Mouse (Mus musculus) MEL (cell line): ENCODE measurements around the gene Arhgap21. TPM values are rescaled to one million over a fixed set of nuclear protein-coding genes. Genes with fewer than 3 reads are reported as not detected.

ENCODE experiments used
- DNase-seq: peaks from one replicate; pipeline ENCODE4 v3.0.0; 2011; ENCODE audit warnings: low read depth, low spot score
- H3K27ac ChIP-seq: 2 replicates; pipeline ENCODE4 v1.5.1; 2012; ENCODE audit warnings: low read depth, mild to moderate bottlenecking, control low read depth, low read length, moderate library complexity; ENCODE audit not compliant: control insufficient read depth
- H3K27me3 ChIP-seq, 2 experiments: fragments of 150-350 bp in 1 of 2; sonication (generic) in 1 of 2; 2 replicates each; pipeline ENCODE4 v1.6.1; 2012; ENCODE audit warnings: low read length in 2 of 2, mild to moderate bottlenecking in 2 of 2, improper control_type of control experiment in 1 of 2, moderate library complexity in 1 of 2; ENCODE audit not compliant: insufficient read depth in 2 of 2, control insufficient read depth in 1 of 2
- H3K36me3 ChIP-seq, 2 experiments: 2 replicates each; pipeline ENCODE4 v1.6.1; 2012 to 2014; ENCODE audit warnings: low read length in 2 of 2, improper control_type of control experiment in 1 of 2, inconsistent platforms in 1 of 2, mild to moderate bottlenecking in 1 of 2; ENCODE audit not compliant: insufficient read depth in 2 of 2, control insufficient read depth in 1 of 2
- H3K4me1 ChIP-seq, 2 experiments: fragments of 150-350 bp in 1 of 2; sonication (generic) in 1 of 2; 2 replicates each; pipeline ENCODE4 v1.6.1; 2012; ENCODE audit warnings: low read length in 2 of 2, improper control_type of control experiment in 1 of 2, mild to moderate bottlenecking in 1 of 2; ENCODE audit not compliant: insufficient read depth in 2 of 2, control insufficient read depth in 1 of 2
- H3K4me3 ChIP-seq, 2 experiments: fragments of 150-350 bp in 1 of 2; sonication (generic) in 1 of 2; 2 replicates each; pipeline ENCODE4 v1.5.1; 2012; ENCODE audit warnings: low read depth in 2 of 2, low read length in 2 of 2, mild to moderate bottlenecking in 2 of 2, moderate library complexity in 2 of 2, control low read depth in 1 of 2, improper control_type of control experiment in 1 of 2; ENCODE audit not compliant: control insufficient read depth in 1 of 2, insufficient read depth in 1 of 2
- H3K79me2 ChIP-seq: 2 replicates; pipeline ENCODE4 v1.6.1; 2012; ENCODE audit warnings: mild to moderate bottlenecking, low read length, moderate library complexity; ENCODE audit not compliant: control insufficient read depth, poor library complexity, insufficient read depth
- H3K9ac ChIP-seq: 2 replicates; pipeline ENCODE4 v1.6.1; 2012; ENCODE audit warnings: low read depth, mild to moderate bottlenecking, control low read depth, low read length, moderate library complexity; ENCODE audit not compliant: control insufficient read depth, poor library complexity, severe bottlenecking
- H3K9me3 ChIP-seq: fragments of 150-350 bp; sonication (generic); replicated peaks from 2 replicates; pipeline ENCODE4 v1.6.1; 2012; ENCODE audit warnings: mild to moderate bottlenecking, low read length, improper control_type of control experiment, moderate library complexity; ENCODE audit not compliant: insufficient read depth
- CHD1 ChIP-seq: IDR thresholded peaks from 2 replicates; pipeline ENCODE4 v1.6.1; 2012; ENCODE audit warnings: low read depth, mild to moderate bottlenecking, inconsistent platforms, low read length, improper control_type of control experiment
- CTCF ChIP-seq, 3 experiments: IDR thresholded peaks in 2 of 3; conservative IDR thresholded peaks in 1 of 3; 2 replicates each; pipeline ENCODE4 v1.5.1; 2011 to 2012; ENCODE audit warnings: low read length in 3 of 3, low read depth in 2 of 3, mild to moderate bottlenecking in 2 of 3, improper control_type of control experiment in 1 of 3, inconsistent platforms in 1 of 3, mixed read lengths in 1 of 3, moderate library complexity in 1 of 3; ENCODE audit not compliant: control insufficient read depth in 1 of 3, insufficient read depth in 1 of 3, poor library complexity in 1 of 3, severe bottlenecking in 1 of 3
- E2F4 ChIP-seq: IDR thresholded peaks from 2 replicates; pipeline ENCODE4 v1.6.1; 2011; ENCODE audit warnings: low read depth, low read length, improper control_type of control experiment, borderline replicate concordance
- ELF1 ChIP-seq: IDR thresholded peaks from 2 replicates; pipeline ENCODE4 v1.6.1; 2014; ENCODE audit warnings: low read depth, mild to moderate bottlenecking, inconsistent platforms, low read length, improper control_type of control experiment, moderate library complexity
- EP300 ChIP-seq, 2 experiments: IDR thresholded peaks; 2 replicates each; pipeline ENCODE4 v1.6.1; 2011; ENCODE audit warnings: improper control_type of control experiment in 2 of 2, low read length in 2 of 2, low read depth in 1 of 2, mild to moderate bottlenecking in 1 of 2
- GATA1 ChIP-seq: IDR thresholded peaks from 2 replicates; pipeline ENCODE4 v1.6.1; 2011; ENCODE audit warnings: low read depth, low read length, improper control_type of control experiment
- JUND ChIP-seq: IDR thresholded peaks from 2 replicates; pipeline ENCODE4 v1.6.1; 2011; ENCODE audit warnings: low read depth, mild to moderate bottlenecking, improper control_type of control experiment, low read length
- MAFK ChIP-seq: IDR thresholded peaks from 2 replicates; pipeline ENCODE4 v1.6.1; 2011; ENCODE audit warnings: low read depth, mild to moderate bottlenecking, low read length, improper control_type of control experiment, borderline replicate concordance
- MAZ ChIP-seq: IDR thresholded peaks from 2 replicates; pipeline ENCODE4 v1.6.1; 2012; ENCODE audit warnings: low read depth, mild to moderate bottlenecking, inconsistent platforms, low read length, improper control_type of control experiment
- MEF2A ChIP-seq: IDR thresholded peaks from 2 replicates; pipeline ENCODE4 v1.6.1; 2014; ENCODE audit warnings: low read depth, mild to moderate bottlenecking, inconsistent platforms, low read length, improper control_type of control experiment; ENCODE audit not compliant: poor library complexity, insufficient replicate concordance, severe bottlenecking; ENCODE audit errors: extremely low read depth
- MYB ChIP-seq: IDR thresholded peaks from 2 replicates; pipeline ENCODE4 v1.6.1; 2011; ENCODE audit warnings: mild to moderate bottlenecking, low read depth, low read length, improper control_type of control experiment
- MYC ChIP-seq: IDR thresholded peaks from 2 replicates; pipeline ENCODE4 v1.6.1; 2011; ENCODE audit warnings: low read depth, mild to moderate bottlenecking, low read length, improper control_type of control experiment, moderate library complexity
- NRF1 ChIP-seq: IDR thresholded peaks from 2 replicates; pipeline ENCODE4 v1.6.1; 2014; ENCODE audit warnings: low read depth, mild to moderate bottlenecking, inconsistent platforms, low read length, improper control_type of control experiment, moderate library complexity; ENCODE audit not compliant: poor library complexity, insufficient read depth, severe bottlenecking
- POLR2A ChIP-seq, 2 experiments: IDR thresholded peaks; 2 replicates each; pipeline ENCODE4 v1.6.1; 2011 to 2012; ENCODE audit warnings: low read length in 2 of 2, mild to moderate bottlenecking in 2 of 2, control low read depth in 1 of 2, improper control_type of control experiment in 1 of 2, low read depth in 1 of 2, moderate library complexity in 1 of 2; ENCODE audit not compliant: control insufficient read depth in 1 of 2, insufficient read depth in 1 of 2, poor library complexity in 1 of 2
- POLR2AphosphoS2 ChIP-seq: IDR thresholded peaks from 2 replicates; pipeline ENCODE4 v1.6.1; 2011; ENCODE audit warnings: low read length, improper control_type of control experiment
- RAD21 ChIP-seq: IDR thresholded peaks from 2 replicates; pipeline ENCODE4 v1.6.1; 2011; ENCODE audit warnings: mild to moderate bottlenecking, low read depth, low read length, improper control_type of control experiment
- SMC3 ChIP-seq: IDR thresholded peaks from 2 replicates; pipeline ENCODE4 v1.6.1; 2011; ENCODE audit warnings: low read depth, low read length, improper control_type of control experiment
- TBP ChIP-seq: IDR thresholded peaks from 2 replicates; pipeline ENCODE4 v1.8.0; 2011; ENCODE audit warnings: low read depth, low read length, improper control_type of control experiment
- UBTF ChIP-seq: IDR thresholded peaks from 2 replicates; pipeline ENCODE4 v1.6.1; 2012; ENCODE audit warnings: low read depth, mild to moderate bottlenecking, inconsistent platforms, low read length, improper control_type of control experiment, moderate library complexity, borderline replicate concordance; ENCODE audit not compliant: insufficient read depth
- USF1 ChIP-seq: IDR thresholded peaks from 2 replicates; pipeline ENCODE4 v1.6.1; 2014; ENCODE audit warnings: low read depth, mild to moderate bottlenecking, inconsistent platforms, low read length, improper control_type of control experiment, moderate library complexity
- ZMIZ1 ChIP-seq: IDR thresholded peaks from 2 replicates; pipeline ENCODE4 v1.6.1; 2012; ENCODE audit warnings: low read depth, mild to moderate bottlenecking, inconsistent platforms, low read length, improper control_type of control experiment, moderate library complexity
- polyA plus RNA-seq, 2 experiments: library from polyadenylated mRNA; stranded (reverse) in 1 of 2; unstranded in 1 of 2; fragments of >175 nt in 1 of 2; fragments of >200 nt in 1 of 2; gene quantifications; 2 replicates each; pipeline versions ENCODE4 v1.2.1 to v1.2.4; 2012; ENCODE audit warnings: low replicate concordance in 2 of 2, low read depth in 1 of 2; ENCODE audit not compliant: insufficient read length in 2 of 2, insufficient read depth in 1 of 2, missing spikeins in 1 of 2
- total RNA-seq: library from RNA; depleted of rRNA; stranded (reverse); fragments of 300-350 nt; gene quantifications from 2 replicates; pipeline ENCODE4 v1.2.3, GENCODE M21; 2012

Arhgap21 gene
- total and polyA plus RNA-seq, 3 experiments, result 12.4 to 104 (median 30.6) TPM

DNA sequence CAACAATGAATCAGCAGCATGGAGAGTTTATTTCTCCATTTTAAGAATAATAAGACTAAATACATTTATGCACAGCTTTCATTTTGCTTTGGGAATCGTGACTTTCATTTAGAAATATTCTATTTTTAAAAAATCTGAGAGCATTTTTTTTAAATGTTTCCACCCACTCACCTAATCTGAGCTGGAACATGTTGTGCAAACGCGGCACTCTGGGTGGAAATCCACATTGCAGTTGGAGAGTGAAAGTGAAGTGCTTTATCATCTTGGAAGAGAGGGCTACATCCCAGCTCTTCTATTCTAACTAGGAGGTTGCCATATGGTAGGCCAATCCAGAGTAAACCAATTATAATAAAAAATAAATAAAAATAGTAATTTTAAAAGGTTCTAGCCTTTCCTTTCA, 4.8 kb upstream of the Arhgap21 start:
- no peak overlapping the region for H3K9ac ChIP-seq
- no peaks in the 10 kb centered on the region for H3K9me3 ChIP-seq
- H3K27me3 ChIP-seq, result no peaks in the 10 kb centered on the region
- peaks cover 6% of the 10 kb centered on the region for H3K79me2 ChIP-seq
- H3K27ac ChIP-seq, result no peak overlapping the region
- peaks cover 0 to 8% of the 10 kb centered on the region in 2 experiments; a peak in 2 of 4 replicates for H3K36me3 ChIP-seq
- H3K4me1 ChIP-seq, result peaks cover 3% of the 10 kb centered on the region in 2 experiments; a peak in 3 of 4 replicates
- no peak overlapping the region for H3K4me3 ChIP-seq
- no peak for DNase-seq
- TF ChIP-seq POLR2AphosphoS2, result no peak
- TF ChIP-seq MAZ, result no peak
- TF ChIP-seq SMC3, result no peak
- TF ChIP-seq USF1, result no peak
- TF ChIP-seq UBTF, result no peak
- no peak for TF ChIP-seq EP300 (IDR thresholded peaks at IDR 0.05; ENCODE audit: low read depth in 1 of 2, low read length in 2 of 2)
- no peak for TF ChIP-seq ZMIZ1
- no peak for TF ChIP-seq MYC
- no peak for TF ChIP-seq RAD21
- TF ChIP-seq NRF1, result no peak
- TF ChIP-seq GATA1, result no peak
- no peak for TF ChIP-seq JUND
- TF ChIP-seq MAFK, result no peak
- no peak for TF ChIP-seq CHD1
- no peak for TF ChIP-seq TBP
- TF ChIP-seq CTCF (IDR thresholded peaks at IDR 0.05 in 2 of 3, conservative IDR thresholded peaks at IDR 0.05 in 1 of 3; ENCODE audit: control insufficient read depth in 1 of 3, insufficient read depth in 1 of 3, low read depth in 2 of 3, low read length in 3 of 3, poor library complexity in 1 of 3, severe bottlenecking in 1 of 3), result no peak

DNA sequence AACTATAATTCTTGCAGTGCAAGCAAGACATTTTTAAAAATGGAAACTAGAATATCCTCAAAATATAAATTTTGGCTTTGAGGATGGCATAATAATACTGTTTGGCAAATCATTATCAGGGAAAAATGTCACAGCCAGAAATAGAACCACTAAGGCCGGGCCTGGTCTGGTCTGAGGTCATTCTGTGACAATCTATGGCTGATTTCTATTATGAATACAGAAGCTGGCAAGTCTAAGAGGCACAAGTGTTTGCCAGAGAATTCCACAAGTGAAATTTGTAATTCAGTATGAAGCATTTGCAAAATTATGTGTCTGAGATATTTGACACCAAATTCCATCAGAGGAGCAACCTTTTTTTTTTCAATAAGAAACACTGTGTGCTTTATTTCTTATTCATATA, 3.5 kb upstream of the Arhgap21 start:
- DNase-seq, result no peak
- Histone ChIP-seq H3K27me3 (no peaks in the 10 kb centered on the region), H3K27ac (no peak overlapping the region), H3K79me2 (peaks cover 19% of the 10 kb centered on the region), H3K9me3 (no peaks in the 10 kb centered on the region), H3K4me3 (no peak overlapping the region), H3K4me1 (peaks cover 3% of the 10 kb centered on the region in 2 experiments; a peak in 3 of 4 replicates), H3K9ac (no peak overlapping the region), H3K36me3 (peaks cover 0 to 8% of the 10 kb centered on the region in 2 experiments; a peak in 2 of 4 replicates)
- TF ChIP-seq MAFK (no peak), GATA1 (no peak), POLR2A (IDR thresholded peaks at IDR 0.05; ENCODE audit: control insufficient read depth in 1 of 2, insufficient read depth in 1 of 2, low read depth in 1 of 2, low read length in 2 of 2, poor library complexity in 1 of 2) (no peak), MYB (no peak), ELF1 (no peak), MYC (no peak), UBTF (no peak), MEF2A (no peak), E2F4 (no peak)
